In the genomic region with DNA sequence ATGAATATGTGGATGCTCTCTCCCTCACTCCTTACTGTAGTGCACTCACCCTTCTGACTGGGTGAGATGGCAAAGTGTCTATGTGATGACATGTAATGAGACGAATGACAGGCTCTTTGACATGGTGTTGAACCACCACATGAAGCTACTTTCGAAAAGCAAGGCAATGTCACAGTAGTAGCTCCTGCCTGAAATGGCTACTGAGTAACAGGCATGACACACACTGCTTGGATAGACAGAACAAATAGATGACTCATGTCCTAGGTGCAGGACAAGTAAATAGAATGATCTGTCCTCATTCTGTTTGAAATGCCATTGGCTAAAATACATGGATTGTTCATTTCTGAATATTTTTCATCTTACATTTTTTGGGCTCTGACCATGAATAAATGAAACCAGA, we compare ENCODE assay signal across 24 mouse cellular contexts.
"Had no signal": no experiment of that assay in that cellular context is flagged by ENCODE, and none has a peak within 500 bp of the region (broad histone marks: within the 10 kb centered on the region; RNA-seq: fewer than 3 reads in every experiment).

No protein-coding gene starts in this region.

- H3K4me2 ChIP-seq: heart, embryonic 13.5 days; hindbrain, embryonic 13.5 days; hindbrain, embryonic 15.5 days; kidney, embryonic 15.5 days; limb, embryonic 13.5 days; limb, embryonic 15.5 days; liver, embryonic 13.5 days; liver, embryonic 15.5 days had no signal

- H3K4me1 ChIP-seq: kidney, embryonic 15.5 days; limb, embryonic 13.5 days; limb, embryonic 15.5 days; liver, embryonic 13.5 days; liver, embryonic 15.5 days had no signal

- H3K4me3 ChIP-seq: heart, embryonic 13.5 days; hindbrain, embryonic 13.5 days; hindbrain, embryonic 15.5 days; kidney, embryonic 15.5 days; limb, embryonic 13.5 days; limb, embryonic 15.5 days; liver, embryonic 13.5 days; liver, embryonic 15.5 days had no signal

- H3K27me3 ChIP-seq: heart, embryonic 13.5 days; hindbrain, embryonic 13.5 days; hindbrain, embryonic 15.5 days; kidney, embryonic 15.5 days; limb, embryonic 13.5 days; liver, embryonic 13.5 days; liver, embryonic 15.5 days had no signal

- H3K27ac ChIP-seq: heart, embryonic 13.5 days; hindbrain, embryonic 13.5 days; hindbrain, embryonic 15.5 days; hindbrain, postnatal 0 days; kidney, embryonic 15.5 days; kidney, postnatal 0 days; limb, embryonic 13.5 days; limb, embryonic 15.5 days; liver, embryonic 13.5 days; liver, embryonic 15.5 days had no signal

- H3K9me3 ChIP-seq: heart, embryonic 13.5 days; hindbrain, embryonic 15.5 days; kidney, embryonic 15.5 days; limb, embryonic 13.5 days; limb, embryonic 15.5 days; liver, embryonic 13.5 days; liver, embryonic 15.5 days had no signal

- ATAC-seq: hindbrain, postnatal 0 days; intestine, embryonic 16.5 days had no signal

- H3K36me3 ChIP-seq: heart, embryonic 13.5 days; hindbrain, embryonic 13.5 days; hindbrain, embryonic 15.5 days; kidney, embryonic 15.5 days; limb, embryonic 13.5 days; limb, embryonic 15.5 days; liver, embryonic 13.5 days; liver, embryonic 15.5 days had no signal

- DNase-seq: gastrocnemius, postnatal 14 days; gastrocnemius, postnatal 36 days; heart, adult 18-20 months; heart, postnatal 36 days; kidney, adult 11 months; kidney, adult 2 months; kidney, adult 9 months; kidney, postnatal 14 days; kidney, postnatal 36 days; layer of hippocampus, adult 9-11 months; layer of hippocampus, postnatal 36 days; left cerebral cortex, postnatal 4 days; liver, embryonic 13.5 days; lung, adult 18-20 months had no signal

- H3K9ac ChIP-seq: heart, embryonic 13.5 days; hindbrain, embryonic 13.5 days; hindbrain, embryonic 15.5 days; kidney, embryonic 15.5 days; limb, embryonic 13.5 days; limb, embryonic 15.5 days; liver, embryonic 13.5 days; liver, embryonic 15.5 days had no signal
